Mouse (Mus musculus): ENCODE data around the gene Hes5. TPM values are rescaled to one million over a fixed set of nuclear protein-coding genes. Genes with fewer than 3 reads are reported as not detected.
A peak's percentile ranks its signal among the peaks of the same experiment; 100 is the strongest.

Hes5 gene
- total RNA-seq, 2 experiments from 2014 or later, result not detected

- ATAC-seq (replicated peaks; ENCODE audit: low FRiP score, poor library complexity, severe bottlenecking), result no peak
Measured at GRCm38 (mm10) chr4:154963190-154963836, 2.6 kb downstream of the Hes5 start.

- ATAC-seq (replicated peaks; ENCODE audit: low FRiP score, poor library complexity, severe bottlenecking), result peak; percentile 91
Measured at GRCm38 (mm10) chr4:154963901-154964580, 3.3 kb downstream of the Hes5 start, which contains the start of gene Pank4. Pank4 (plus strand) TSS chr4:154964123.

- ATAC-seq (replicated peaks; ENCODE audit: low FRiP score, poor library complexity, severe bottlenecking), result peak; percentile 67
Measured at GRCm38 (mm10) chr4:154964581-154965235, 4.0 kb downstream of the Hes5 start.

GRCm38 (mm10) chr4:154965856-154966255 lies 5.1 kb downstream of the Hes5 start:
- no peak for ATAC-seq (replicated peaks; ENCODE audit: low FRiP score, poor library complexity, severe bottlenecking)

GRCm38 (mm10) chr4:154967173-154967572 lies 6.5 kb downstream of the Hes5 start:
- no peak for ATAC-seq (replicated peaks; ENCODE audit: low FRiP score, poor library complexity, severe bottlenecking)

- ATAC-seq (replicated peaks; ENCODE audit: low FRiP score, poor library complexity, severe bottlenecking), result no peak
Measured at GRCm38 (mm10) chr4:154972546-154972945, 11.8 kb downstream of the Hes5 start.

- ATAC-seq (replicated peaks; ENCODE audit: low FRiP score, poor library complexity, severe bottlenecking), result no peak
Measured at GRCm38 (mm10) chr4:154974163-154974611, 13.5 kb downstream of the Hes5 start.

- ATAC-seq (replicated peaks; ENCODE audit: low FRiP score, poor library complexity, severe bottlenecking), result no peak
Measured at GRCm38 (mm10) chr4:154980110-154980509, 19.4 kb downstream of the Hes5 start.

GRCm38 (mm10) chr4:154981076-154981475 lies 20.4 kb downstream of the Hes5 start:
- no peak for ATAC-seq (replicated peaks; ENCODE audit: low FRiP score, poor library complexity, severe bottlenecking)

- ATAC-seq (replicated peaks; ENCODE audit: low FRiP score, poor library complexity, severe bottlenecking), result peak; percentile 64
Measured at GRCm38 (mm10) chr4:154981530-154981929, 20.8 kb downstream of the Hes5 start.

GRCm38 (mm10) chr4:154982247-154983120 lies 21.8 kb downstream of the Hes5 start:
- ATAC-seq (replicated peaks; ENCODE audit: low FRiP score, poor library complexity, severe bottlenecking), result no peak

GRCm38 (mm10) chr4:154983767-154984166 lies 23.0 kb downstream of the Hes5 start:
- ATAC-seq (replicated peaks; ENCODE audit: low FRiP score, poor library complexity, severe bottlenecking), result no peak

GRCm38 (mm10) chr4:154985151-154985777 lies 24.5 kb downstream of the Hes5 start:
- no peak for ATAC-seq (replicated peaks; ENCODE audit: low FRiP score, poor library complexity, severe bottlenecking)

- ATAC-seq (replicated peaks; ENCODE audit: low FRiP score, poor library complexity, severe bottlenecking), result peak; percentile 27; the same call in 1 of the 2 replicates
Measured at GRCm38 (mm10) chr4:154986096-154986495, 25.4 kb downstream of the Hes5 start.

GRCm38 (mm10) chr4:154986750-154987149 lies 26.0 kb downstream of the Hes5 start:
- no peak for ATAC-seq (replicated peaks; ENCODE audit: low FRiP score, poor library complexity, severe bottlenecking)

- no peak for ATAC-seq (replicated peaks; ENCODE audit: low FRiP score, poor library complexity, severe bottlenecking)
Measured at GRCm38 (mm10) chr4:154994876-154995275, 34.2 kb downstream of the Hes5 start.

GRCm38 (mm10) chr4:154996572-154997154 lies 35.9 kb downstream of the Hes5 start:
- no peak for ATAC-seq (replicated peaks; ENCODE audit: low FRiP score, poor library complexity, severe bottlenecking)

GRCm38 (mm10) chr4:154999379-154999778 lies 38.7 kb downstream of the Hes5 start:
- ATAC-seq (replicated peaks; ENCODE audit: low FRiP score, poor library complexity, severe bottlenecking), result no peak

GRCm38 (mm10) chr4:155005278-155005677 lies 44.6 kb downstream of the Hes5 start:
- ATAC-seq (replicated peaks; ENCODE audit: low FRiP score, poor library complexity, severe bottlenecking), result no peak
